Mouse (Mus musculus) neural tube, embryonic 12.5 days (tissue): ENCODE data around the gene Evx2. TPM values are rescaled to one million over a fixed set of nuclear protein-coding genes. Genes with fewer than 3 reads are reported as not detected.

Experiments
- ATAC-seq: fragments of 200-750 bp; cut with Nextera tagmentation; 2 replicates; pipeline ENCODE4 v1.8.0; 2017; ENCODE audit warnings: low read depth, mild to moderate bottlenecking, moderate TSS enrichment, moderate library complexity; ENCODE audit not compliant: low FRiP score
- H3K27ac ChIP-seq: fragments of 300-500 bp; sonication (generic); 2 replicates; pipeline ENCODE4 v1.5.1; 2016
- H3K27me3 ChIP-seq: fragments of 300-500 bp; sonication (generic); replicated peaks from 2 replicates; pipeline ENCODE4 v1.6.1; 2016; ENCODE audit warnings: mild to moderate bottlenecking
- H3K36me3 ChIP-seq: fragments of 300-500 bp; sonication (generic); 2 replicates; pipeline ENCODE4 v1.6.1; 2016; ENCODE audit warnings: mild to moderate bottlenecking
- H3K4me1 ChIP-seq: fragments of 300-500 bp; sonication (generic); 2 replicates; pipeline ENCODE4 v1.6.1; 2016
- H3K4me2 ChIP-seq: fragments of 300-500 bp; sonication (generic); replicated peaks from 2 replicates; pipeline ENCODE4 v1.6.1; 2016; ENCODE audit warnings: mild to moderate bottlenecking
- H3K4me3 ChIP-seq: fragments of 300-500 bp; sonication (generic); 2 replicates; pipeline ENCODE4 v1.5.1; 2016
- H3K9ac ChIP-seq: fragments of 300-500 bp; sonication (generic); 2 replicates; pipeline ENCODE4 v1.6.1; 2016; ENCODE audit warnings: mild to moderate bottlenecking
- H3K9me3 ChIP-seq: fragments of 300-500 bp; sonication (generic); 2 replicates; pipeline ENCODE4 v1.6.1; 2016; ENCODE audit warnings: mild to moderate bottlenecking
- WGBS: fragments of 180-500 bp; shearing (Covaris S2); methylation state at CpG from one replicate; pipeline ENCODE4 v1.1.7; 2016; 5-methylcytosine and 5-hydroxymethylcytosine counted together
- polyA plus RNA-seq: library from polyadenylated mRNA; unstranded; fragments of >200 nt; fragmentation: Nextera tagmentation; extraction: Ambion mirVana; gene quantifications from 2 replicates; pipeline ENCODE4 v1.2.1, GENCODE M21; 2016

Gene Evx2
- 1.1 and 1.2 TPM in 2 replicates for polyA plus RNA-seq

GRCm38 (mm10) chr2:74659507-74660005 is at the start of gene Evx2:
Gene Evx2 (minus strand): TSS chr2:74659557.
- no peaks in the 10 kb centered on the region for H3K9me3 ChIP-seq
- H3K9ac ChIP-seq: peak within 1 kb of the TSS; percentile 29
- no peaks in the 10 kb centered on the region for H3K36me3 ChIP-seq
- no peak within 1 kb of the TSS for H3K27ac ChIP-seq
- peak within 1 kb of the TSS; percentile 24; the same call in 1 of the 2 replicates for H3K4me2 ChIP-seq
- ATAC-seq: no peak
- H3K4me1 ChIP-seq: peaks cover 20% of the 10 kb centered on the region
- peak within 1 kb of the TSS; percentile 20; the same call in 1 of the 2 replicates for H3K4me3 ChIP-seq
- H3K27me3 ChIP-seq: peaks cover 96% of the 10 kb centered on the region
- under 1% methylated on average over 28 of the region's 28 CpGs for WGBS

GRCm38 (mm10) chr2:74708676-74709075 is 49.3 kb upstream of the Evx2 start:
- WGBS: 19% methylated on average over 4 of the region's 4 CpGs
- peak overlapping the region; percentile 19 for H3K4me3 ChIP-seq
- no peaks in the 10 kb centered on the region for H3K9me3 ChIP-seq
- no peaks in the 10 kb centered on the region for H3K27me3 ChIP-seq
- no peaks in the 10 kb centered on the region for H3K36me3 ChIP-seq
- H3K9ac ChIP-seq: peak overlapping the region; percentile 70; the same call in 1 of the 2 replicates
- peaks cover 39% of the 10 kb centered on the region for H3K4me1 ChIP-seq
- H3K27ac ChIP-seq: no peak overlapping the region
- ATAC-seq: no peak
- H3K4me2 ChIP-seq: peak overlapping the region; percentile 96

GRCm38 (mm10) chr2:74707599-74707998 is 48.2 kb upstream of the Evx2 start:
- Histone ChIP-seq H3K27me3 (no peaks in the 10 kb centered on the region), H3K4me3 (peak overlapping the region; percentile 42), H3K27ac (peak overlapping the region; percentile 38; the same call in 1 of the 2 replicates), H3K9ac (peak overlapping the region; percentile 70), H3K9me3 (no peaks in the 10 kb centered on the region), H3K4me2 (peak overlapping the region; percentile 96), H3K36me3 (no peaks in the 10 kb centered on the region), H3K4me1 (peaks cover 44% of the 10 kb centered on the region)
- 8% methylated on average over 7 of the region's 7 CpGs for WGBS
- no peak for ATAC-seq

- H3K27ac ChIP-seq: peak overlapping the region; percentile 22
- H3K4me2 ChIP-seq: peak overlapping the region; percentile 96
- H3K36me3 ChIP-seq: no peaks in the 10 kb centered on the region
- peak overlapping the region; percentile 98 for H3K9ac ChIP-seq
- H3K27me3 ChIP-seq: no peaks in the 10 kb centered on the region
- no peaks in the 10 kb centered on the region for H3K9me3 ChIP-seq
- peak overlapping the region; percentile 78 for H3K4me3 ChIP-seq
- ATAC-seq: no peak
- WGBS: 2% methylated on average over 13 of the region's 13 CpGs
- H3K4me1 ChIP-seq: peaks cover 44% of the 10 kb centered on the region
These were observed 47.1 kb upstream of the Evx2 start for GRCm38 (mm10) chr2:74706393-74706960.

- under 1% methylated on average over 76 of the region's 85 CpGs for WGBS
- H3K9ac ChIP-seq: peak overlapping the region; percentile 98
- H3K27me3 ChIP-seq: peaks cover 8% of the 10 kb centered on the region
- ATAC-seq: peak; percentile 62
- H3K4me2 ChIP-seq: peak overlapping the region; percentile 96
- H3K9me3 ChIP-seq: no peaks in the 10 kb centered on the region
- H3K4me1 ChIP-seq: peaks cover 45% of the 10 kb centered on the region
- no peaks in the 10 kb centered on the region for H3K36me3 ChIP-seq
- H3K27ac ChIP-seq: peak overlapping the region; percentile 100
- peak overlapping the region; percentile 78 for H3K4me3 ChIP-seq
These were observed 46.2 kb upstream of the Evx2 start for GRCm38 (mm10) chr2:74705467-74706089.

GRCm38 (mm10) chr2:74704999-74705466 is 45.7 kb upstream of the Evx2 start:
- H3K9me3 ChIP-seq: no peaks in the 10 kb centered on the region
- peak overlapping the region; percentile 78 for H3K4me3 ChIP-seq
- peak overlapping the region; percentile 96 for H3K4me2 ChIP-seq
- peaks cover 45% of the 10 kb centered on the region for H3K4me1 ChIP-seq
- no peaks in the 10 kb centered on the region for H3K36me3 ChIP-seq
- peak overlapping the region; percentile 100 for H3K27ac ChIP-seq
- peak overlapping the region; percentile 98 for H3K9ac ChIP-seq
- WGBS: under 1% methylated on average over 51 of the region's 66 CpGs
- peaks cover 13% of the 10 kb centered on the region for H3K27me3 ChIP-seq
- peak; percentile 7 for ATAC-seq

GRCm38 (mm10) chr2:74704393-74704998 is 45.1 kb upstream of the Evx2 start, which contains the start of gene Hoxd8:
Gene Hoxd8 (plus strand): TSS chr2:74704615.
- Histone ChIP-seq H3K9ac (peak within 1 kb of the TSS; percentile 98), H3K4me3 (peak within 1 kb of the TSS; percentile 78), H3K36me3 (no peaks in the 10 kb centered on the region), H3K27me3 (peaks cover 19% of the 10 kb centered on the region), H3K4me2 (peak within 1 kb of the TSS; percentile 96), H3K4me1 (peaks cover 41% of the 10 kb centered on the region), H3K27ac (peak within 1 kb of the TSS; percentile 100), H3K9me3 (no peaks in the 10 kb centered on the region)
- WGBS: 1% methylated on average over 52 of the region's 52 CpGs
- peak; percentile 62 for ATAC-seq

GRCm38 (mm10) chr2:74703720-74704392 is 44.5 kb upstream of the Evx2 start:
- Histone ChIP-seq H3K9ac (peak overlapping the region; percentile 98), H3K9me3 (no peaks in the 10 kb centered on the region), H3K27me3 (peaks cover 24% of the 10 kb centered on the region), H3K4me2 (peak overlapping the region; percentile 96), H3K4me3 (peak overlapping the region; percentile 78), H3K36me3 (no peaks in the 10 kb centered on the region), H3K27ac (peak overlapping the region; percentile 100), H3K4me1 (peaks cover 35% of the 10 kb centered on the region)
- WGBS: 2% methylated on average over 26 of the region's 26 CpGs
- peak; percentile 7; the same call in 1 of the 2 replicates for ATAC-seq

GRCm38 (mm10) chr2:74703317-74703716 is 44.0 kb upstream of the Evx2 start:
- H3K4me3 ChIP-seq: peak overlapping the region; percentile 78; the same call in 1 of the 2 replicates
- H3K4me2 ChIP-seq: peak overlapping the region; percentile 96
- H3K27me3 ChIP-seq: peaks cover 24% of the 10 kb centered on the region
- 9% methylated on average over 10 of the region's 10 CpGs for WGBS
- H3K4me1 ChIP-seq: peaks cover 32% of the 10 kb centered on the region
- no peaks in the 10 kb centered on the region for H3K36me3 ChIP-seq
- H3K9me3 ChIP-seq: no peaks in the 10 kb centered on the region
- H3K27ac ChIP-seq: peak overlapping the region; percentile 100
- peak overlapping the region; percentile 98 for H3K9ac ChIP-seq
- no peak for ATAC-seq

GRCm38 (mm10) chr2:74702820-74703219 is 43.5 kb upstream of the Evx2 start:
- no peak for ATAC-seq
- 14% methylated on average over 6 of the region's 6 CpGs for WGBS
- Histone ChIP-seq H3K4me3 (no peak overlapping the region), H3K27me3 (peaks cover 27% of the 10 kb centered on the region), H3K9ac (peak overlapping the region; percentile 30; the same call in 1 of the 2 replicates), H3K4me2 (peak overlapping the region; percentile 96), H3K4me1 (peaks cover 31% of the 10 kb centered on the region), H3K36me3 (no peaks in the 10 kb centered on the region), H3K9me3 (no peaks in the 10 kb centered on the region), H3K27ac (no peak overlapping the region)

GRCm38 (mm10) chr2:74701949-74702819 is 42.8 kb upstream of the Evx2 start:
- peak overlapping the region; percentile 96 for H3K4me2 ChIP-seq
- no peak for ATAC-seq

More at GRCm38 (mm10) chr2:74701949-74702819, 42.8 kb upstream of the Evx2 start:
- Histone ChIP-seq H3K9ac (0 out of 2 replicates have a peak overlapping the region, but pooled peaks have one; percentile 30), H3K27me3 (peaks cover 32% of the 10 kb centered on the region), H3K4me3 (no peak overlapping the region), H3K36me3 (no peaks in the 10 kb centered on the region), H3K9me3 (no peaks in the 10 kb centered on the region), H3K4me1 (peaks cover 33% of the 10 kb centered on the region), H3K27ac (no peak overlapping the region)
- WGBS: 12% methylated on average over 17 of the region's 17 CpGs
